Mouse (Mus musculus) cerebellum, postnatal 4 days (tissue): Measurements from ENCODE around the gene Nfs1.
A peak's percentile ranks its signal among the peaks of the same experiment; 100 is the strongest.
"Not testable (repeated sequence)": the region's sequence is repeated elsewhere in the genome, so short reads cannot be mapped to it uniquely, and the experiment has no call there.

Experiments
- DNase-seq, 2 experiments: peaks; one replicate each; pipeline ENCODE4 v3.0.0; 2022; ENCODE audit warnings: low spot score in 2 of 2, mixed read lengths in 1 of 2

The Nfs1 gene

GRCm38 (mm10) chr2:156143953-156144724 lies at the start of gene Nfs1, which contains the start of gene Romo1:
Nfs1 (minus strand) TSS chr2:156144186.
Romo1 (plus strand) TSS chr2:156144039.
- peak; percentile 96 to 97 for DNase-seq

GRCm38 (mm10) chr2:156193066-156193862 lies 49.3 kb upstream of the Nfs1 start:
- no peak for DNase-seq

GRCm38 (mm10) chr2:156192068-156192467 lies 48.1 kb upstream of the Nfs1 start:
- no peak for DNase-seq

GRCm38 (mm10) chr2:156191540-156191939 lies 47.6 kb upstream of the Nfs1 start:
- no peak for DNase-seq

GRCm38 (mm10) chr2:156190004-156190896 lies 46.3 kb upstream of the Nfs1 start:
- DNase-seq, result no peak

- DNase-seq, result not testable (repeated sequence)
These were observed 45.3 kb upstream of the Nfs1 start for GRCm38 (mm10) chr2:156189241-156189640.

- DNase-seq, result no peak
These were observed 37.6 kb upstream of the Nfs1 start for GRCm38 (mm10) chr2:156181592-156181991.

GRCm38 (mm10) chr2:156180824-156181590 lies 37.0 kb upstream of the Nfs1 start:
- no peak for DNase-seq

- peak; percentile 99 to 100 for DNase-seq
These were observed 36.3 kb upstream of the Nfs1 start, which contains the start of gene Rbm39 for GRCm38 (mm10) chr2:156180094-156180821. Rbm39 (minus strand) TSS chr2:156180238.

- no peak for DNase-seq
These were observed 35.8 kb upstream of the Nfs1 start for GRCm38 (mm10) chr2:156179796-156180093.

- peak; percentile 61 to 75 for DNase-seq
These were observed 35.2 kb upstream of the Nfs1 start for GRCm38 (mm10) chr2:156179046-156179795.

- no peak for DNase-seq
These were observed 33.7 kb upstream of the Nfs1 start for GRCm38 (mm10) chr2:156177651-156178050.

GRCm38 (mm10) chr2:156177079-156177478 lies 33.1 kb upstream of the Nfs1 start:
- DNase-seq, result no peak

GRCm38 (mm10) chr2:156166557-156166956 lies 22.6 kb upstream of the Nfs1 start:
- DNase-seq, result no peak

- DNase-seq, result no peak
These were observed 21.5 kb upstream of the Nfs1 start for GRCm38 (mm10) chr2:156165478-156165877.

- no peak for DNase-seq
These were observed 7.6 kb upstream of the Nfs1 start for GRCm38 (mm10) chr2:156151538-156151937.

GRCm38 (mm10) chr2:156147316-156147915 lies 3.4 kb upstream of the Nfs1 start:
- DNase-seq, result no peak

GRCm38 (mm10) chr2:156146272-156146989 lies 2.4 kb upstream of the Nfs1 start:
- DNase-seq, result no peak
